Mouse (Mus musculus) MEL (cell line): ENCODE data around the gene Pls3. TPM values are rescaled to one million over a fixed set of nuclear protein-coding genes. Genes with fewer than 3 reads are reported as not detected.

Experiments
- DNase-seq: peaks from one replicate; pipeline ENCODE4 v3.0.0; 2011; ENCODE audit warnings: low read depth, low spot score
- H3K27ac ChIP-seq: 2 replicates; pipeline ENCODE4 v1.5.1; 2012; ENCODE audit warnings: low read depth, mild to moderate bottlenecking, control low read depth, low read length, moderate library complexity; ENCODE audit not compliant: control insufficient read depth
- H3K27me3 ChIP-seq, 2 experiments: fragments of 150-350 bp in 1 of 2; sonication (generic) in 1 of 2; 2 replicates each; pipeline ENCODE4 v1.6.1; 2012; ENCODE audit warnings: low read length in 2 of 2, mild to moderate bottlenecking in 2 of 2, improper control_type of control experiment in 1 of 2, moderate library complexity in 1 of 2; ENCODE audit not compliant: insufficient read depth in 2 of 2, control insufficient read depth in 1 of 2
- H3K36me3 ChIP-seq, 2 experiments: 2 replicates each; pipeline ENCODE4 v1.6.1; 2012 to 2014; ENCODE audit warnings: low read length in 2 of 2, improper control_type of control experiment in 1 of 2, inconsistent platforms in 1 of 2, mild to moderate bottlenecking in 1 of 2; ENCODE audit not compliant: insufficient read depth in 2 of 2, control insufficient read depth in 1 of 2
- H3K4me1 ChIP-seq, 2 experiments: fragments of 150-350 bp in 1 of 2; sonication (generic) in 1 of 2; 2 replicates each; pipeline ENCODE4 v1.6.1; 2012; ENCODE audit warnings: low read length in 2 of 2, improper control_type of control experiment in 1 of 2, mild to moderate bottlenecking in 1 of 2; ENCODE audit not compliant: insufficient read depth in 2 of 2, control insufficient read depth in 1 of 2
- H3K4me3 ChIP-seq, 2 experiments: fragments of 150-350 bp in 1 of 2; sonication (generic) in 1 of 2; 2 replicates each; pipeline ENCODE4 v1.5.1; 2012; ENCODE audit warnings: low read depth in 2 of 2, low read length in 2 of 2, mild to moderate bottlenecking in 2 of 2, moderate library complexity in 2 of 2, control low read depth in 1 of 2, improper control_type of control experiment in 1 of 2; ENCODE audit not compliant: control insufficient read depth in 1 of 2, insufficient read depth in 1 of 2
- H3K79me2 ChIP-seq: 2 replicates; pipeline ENCODE4 v1.6.1; 2012; ENCODE audit warnings: mild to moderate bottlenecking, low read length, moderate library complexity; ENCODE audit not compliant: control insufficient read depth, poor library complexity, insufficient read depth
- H3K9ac ChIP-seq: 2 replicates; pipeline ENCODE4 v1.6.1; 2012; ENCODE audit warnings: low read depth, mild to moderate bottlenecking, control low read depth, low read length, moderate library complexity; ENCODE audit not compliant: control insufficient read depth, poor library complexity, severe bottlenecking
- H3K9me3 ChIP-seq: fragments of 150-350 bp; sonication (generic); replicated peaks from 2 replicates; pipeline ENCODE4 v1.6.1; 2012; ENCODE audit warnings: mild to moderate bottlenecking, low read length, improper control_type of control experiment, moderate library complexity; ENCODE audit not compliant: insufficient read depth
- CTCF ChIP-seq, 3 experiments: IDR thresholded peaks in 2 of 3; conservative IDR thresholded peaks in 1 of 3; 2 replicates each; pipeline ENCODE4 v1.5.1; 2011 to 2012; ENCODE audit warnings: low read length in 3 of 3, low read depth in 2 of 3, mild to moderate bottlenecking in 2 of 3, improper control_type of control experiment in 1 of 3, inconsistent platforms in 1 of 3, mixed read lengths in 1 of 3, moderate library complexity in 1 of 3; ENCODE audit not compliant: control insufficient read depth in 1 of 3, insufficient read depth in 1 of 3, poor library complexity in 1 of 3, severe bottlenecking in 1 of 3
- ELF1 ChIP-seq: IDR thresholded peaks from 2 replicates; pipeline ENCODE4 v1.6.1; 2014; ENCODE audit warnings: low read depth, mild to moderate bottlenecking, inconsistent platforms, low read length, improper control_type of control experiment, moderate library complexity
- EP300 ChIP-seq, 2 experiments: IDR thresholded peaks; 2 replicates each; pipeline ENCODE4 v1.6.1; 2011; ENCODE audit warnings: improper control_type of control experiment in 2 of 2, low read length in 2 of 2, low read depth in 1 of 2, mild to moderate bottlenecking in 1 of 2
- ETS1 ChIP-seq: IDR thresholded peaks from 2 replicates; pipeline ENCODE4 v1.6.1; 2012; ENCODE audit warnings: low read depth, mild to moderate bottlenecking, inconsistent platforms, low read length, improper control_type of control experiment, moderate library complexity
- GATA1 ChIP-seq: IDR thresholded peaks from 2 replicates; pipeline ENCODE4 v1.6.1; 2011; ENCODE audit warnings: low read depth, low read length, improper control_type of control experiment
- HCFC1 ChIP-seq: IDR thresholded peaks from 2 replicates; pipeline ENCODE4 v1.6.1; 2012; ENCODE audit warnings: low read depth, mild to moderate bottlenecking, inconsistent platforms, low read length, improper control_type of control experiment, moderate library complexity
- KAT2A ChIP-seq: conservative IDR thresholded peaks from 2 replicates; pipeline ENCODE4 v1.6.1; 2012; ENCODE audit warnings: low read depth, low read length, improper control_type of control experiment, inconsistent platforms
- MAFK ChIP-seq: IDR thresholded peaks from 2 replicates; pipeline ENCODE4 v1.6.1; 2011; ENCODE audit warnings: low read depth, mild to moderate bottlenecking, low read length, improper control_type of control experiment, borderline replicate concordance
- MEF2A ChIP-seq: IDR thresholded peaks from 2 replicates; pipeline ENCODE4 v1.6.1; 2014; ENCODE audit warnings: low read depth, mild to moderate bottlenecking, inconsistent platforms, low read length, improper control_type of control experiment; ENCODE audit not compliant: poor library complexity, insufficient replicate concordance, severe bottlenecking; ENCODE audit errors: extremely low read depth
- MXI1 ChIP-seq: IDR thresholded peaks from 2 replicates; pipeline ENCODE4 v1.6.1; 2011; ENCODE audit warnings: mild to moderate bottlenecking, low read depth, low read length, improper control_type of control experiment
- MYB ChIP-seq: IDR thresholded peaks from 2 replicates; pipeline ENCODE4 v1.6.1; 2011; ENCODE audit warnings: mild to moderate bottlenecking, low read depth, low read length, improper control_type of control experiment
- MYC ChIP-seq: IDR thresholded peaks from 2 replicates; pipeline ENCODE4 v1.6.1; 2011; ENCODE audit warnings: low read depth, mild to moderate bottlenecking, low read length, improper control_type of control experiment, moderate library complexity
- NELFE ChIP-seq: IDR thresholded peaks from 2 replicates; pipeline ENCODE4 v1.6.1; 2011; ENCODE audit warnings: low read depth, low read length, improper control_type of control experiment
- POLR2AphosphoS2 ChIP-seq: IDR thresholded peaks from 2 replicates; pipeline ENCODE4 v1.6.1; 2011; ENCODE audit warnings: low read length, improper control_type of control experiment
- RAD21 ChIP-seq: IDR thresholded peaks from 2 replicates; pipeline ENCODE4 v1.6.1; 2011; ENCODE audit warnings: mild to moderate bottlenecking, low read depth, low read length, improper control_type of control experiment
- RCOR1 ChIP-seq: IDR thresholded peaks from 2 replicates; pipeline ENCODE4 v1.6.1; 2012; ENCODE audit warnings: low read depth, mild to moderate bottlenecking, inconsistent platforms, low read length, improper control_type of control experiment
- TAL1 ChIP-seq: IDR thresholded peaks from 2 replicates; pipeline ENCODE4 v1.6.1; 2012; ENCODE audit warnings: mild to moderate bottlenecking, inconsistent platforms, low read length, moderate library complexity, mixed read lengths
- TCF12 ChIP-seq: IDR thresholded peaks from 2 replicates; pipeline ENCODE4 v1.6.1; 2014; ENCODE audit warnings: low read depth, mild to moderate bottlenecking, inconsistent platforms, low read length, improper control_type of control experiment, moderate library complexity
- USF2 ChIP-seq, 2 experiments: IDR thresholded peaks; 2 replicates each; pipeline ENCODE4 v1.6.1; 2011 to 2012; ENCODE audit warnings: improper control_type of control experiment in 2 of 2, low read length in 2 of 2, borderline replicate concordance in 1 of 2, inconsistent platforms in 1 of 2, low read depth in 1 of 2, mild to moderate bottlenecking in 1 of 2; ENCODE audit not compliant: insufficient read depth in 1 of 2
- ZC3H11A ChIP-seq: IDR thresholded peaks from 2 replicates; pipeline ENCODE4 v1.6.1; 2012; ENCODE audit warnings: low read depth, mild to moderate bottlenecking, inconsistent platforms, low read length, improper control_type of control experiment
- polyA plus RNA-seq, 2 experiments: library from polyadenylated mRNA; stranded (reverse) in 1 of 2; unstranded in 1 of 2; fragments of >175 nt in 1 of 2; fragments of >200 nt in 1 of 2; gene quantifications; 2 replicates each; pipeline versions ENCODE4 v1.2.1 to v1.2.4; 2012; ENCODE audit warnings: low replicate concordance in 2 of 2, low read depth in 1 of 2; ENCODE audit not compliant: insufficient read length in 2 of 2, insufficient read depth in 1 of 2, missing spikeins in 1 of 2
- total RNA-seq: library from RNA; depleted of rRNA; stranded (reverse); fragments of 300-350 nt; gene quantifications from 2 replicates; pipeline ENCODE4 v1.2.3, GENCODE M21; 2012

Gene Pls3
- total and polyA plus RNA-seq, 3 experiments: 1.7 to 4.3 TPM; not detected in 1

DNA sequence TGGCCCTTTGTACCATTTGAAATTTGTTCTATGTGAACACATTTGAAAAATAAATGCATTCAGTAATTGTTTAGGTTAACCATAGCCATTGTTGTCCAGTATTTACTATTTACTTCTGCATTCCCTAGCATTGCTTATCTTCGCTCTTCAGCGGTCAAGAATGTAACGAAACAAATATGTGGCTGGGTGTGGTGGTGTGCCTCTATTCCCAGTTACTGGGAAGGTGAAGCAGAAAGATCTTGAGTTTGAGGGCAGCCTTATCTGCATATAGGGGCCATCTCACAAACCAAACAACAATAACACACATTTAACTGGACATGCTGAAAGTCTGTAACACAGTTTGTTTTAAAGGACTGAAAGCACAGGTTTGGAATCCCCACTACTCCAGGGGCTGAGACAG lies 13.3 kb downstream of the Pls3 start (continued):
- no peak for TF ChIP-seq NELFE
- TF ChIP-seq ZC3H11A: no peak

DNA sequence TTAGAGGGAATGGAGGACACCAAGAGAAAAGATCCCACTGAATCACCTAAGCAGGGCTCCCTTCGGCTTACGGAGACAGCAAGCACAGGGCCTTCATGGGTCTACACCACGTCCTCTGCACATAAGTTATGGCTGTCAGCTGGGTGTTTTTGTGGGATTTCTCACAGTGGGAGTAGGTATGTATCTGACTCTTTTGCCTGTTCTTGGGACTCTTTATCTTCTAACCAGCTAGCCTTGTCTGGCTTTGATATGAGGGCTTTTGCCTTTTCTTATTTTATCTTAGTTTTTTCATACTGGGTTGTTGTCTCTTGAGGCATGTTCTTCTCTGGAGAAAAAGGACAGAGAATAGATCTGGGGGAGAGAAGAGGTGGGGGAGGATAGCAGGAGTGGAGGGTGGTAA lies 20.7 kb downstream of the Pls3 start:
- Histone ChIP-seq H3K4me3 (no peak overlapping the region), H3K9ac (no peak overlapping the region), H3K4me1 (peaks cover 0 to 2% of the 10 kb centered on the region in 2 experiments; a peak in 1 of 4 replicates), H3K27ac (no peak overlapping the region), H3K9me3 (no peaks in the 10 kb centered on the region), H3K27me3 (no peaks in the 10 kb centered on the region), H3K79me2 (no peaks in the 10 kb centered on the region), H3K36me3 (peaks cover 0 to 2% of the 10 kb centered on the region in 2 experiments; a peak in 1 of 4 replicates)
- peak; percentile 38 for DNase-seq
- TF ChIP-seq ZC3H11A (no peak), GATA1 (peak; percentile 77), KAT2A (no peak), MXI1 (no peak), MAFK (no peak), TAL1 (peak; percentile 34; the same call in 1 of the 2 replicates), EP300 (IDR thresholded peaks at IDR 0.05; ENCODE audit: low read depth in 1 of 2, low read length in 2 of 2) (peak; percentile 72 to 77), TCF12 (peak; percentile 85), ELF1 (no peak), MEF2A (no peak), RAD21 (no peak), USF2 (IDR thresholded peaks at IDR 0.05; ENCODE audit: borderline replicate concordance in 1 of 2, insufficient read depth in 1 of 2, low read depth in 1 of 2, low read length in 2 of 2) (no peak), CTCF (IDR thresholded peaks at IDR 0.05 in 2 of 3, conservative IDR thresholded peaks at IDR 0.05 in 1 of 3; ENCODE audit: control insufficient read depth in 1 of 3, insufficient read depth in 1 of 3, low read depth in 2 of 3, low read length in 3 of 3, poor library complexity in 1 of 3, severe bottlenecking in 1 of 3) (no peak), POLR2AphosphoS2 (no peak), ETS1 (peak; percentile 55), RCOR1 (0 out of 2 replicates have a peak, but pooled peaks have one; percentile 30), MYB (no peak), HCFC1 (no peak), NELFE (no peak), MYC (no peak)
